Mouse (Mus musculus): ENCODE measurements around the gene Olfr463. TPM values are rescaled to one million over a fixed set of nuclear protein-coding genes. Genes with fewer than 3 reads are reported as not detected.

The Olfr463 gene
- total RNA-seq, 2 experiments from 2014 or later = not detected

GRCm38 (mm10) chr11:87847884-87848283 is 49.3 kb downstream of the Olfr463 start:
- DNase-seq (ENCODE audit: low spot score in 2 of 2) = no peak

- no peak for DNase-seq (ENCODE audit: low spot score in 2 of 2)
These were observed 50.1 kb downstream of the Olfr463 start for GRCm38 (mm10) chr11:87846968-87847600.

Other genes starting within 250 kb of the Olfr463 start
- gene Rnf43, start 234.7 kb downstream of the Olfr463 start, total RNA-seq (2021) = 1 to 10 TPM; 2.5 to 3.1 TPM
- gene Supt4a, start 159.8 kb downstream of the Olfr463 start, total RNA-seq (2021) = 10 to 100 TPM; 75.6 to 77.3 TPM
- 100 to 1,000 TPM; 128 to 144 TPM for gene Tspoap1, start 136.8 kb downstream of the Olfr463 start, total RNA-seq (2021)
- gene Mpo, start 103.8 kb downstream of the Olfr463 start, total RNA-seq (2021) = under 1 TPM in 1 of 2 experiments, not detected in 1; 0.22 TPM
- under 1 TPM; 0.15 to 0.37 TPM for gene Lpo, start 69.1 kb downstream of the Olfr463 start, total RNA-seq (2021)
- gene Mks1, start 44.2 kb downstream of the Olfr463 start, total RNA-seq (2021) = 1 to 10 TPM; 5.6 TPM
- under 1 TPM in 1 of 2 experiments, not detected in 1; 0.41 TPM for gene Epx, start 21.9 kb downstream of the Olfr463 start, total RNA-seq (2021)
- gene Olfr462, start 5.1 kb downstream of the Olfr463 start, total RNA-seq (2021) = not detected
- gene Olfr464, start 23.6 kb upstream of the Olfr463 start, total RNA-seq (2021) = not detected
- gene Dynll2, start 90.1 kb upstream of the Olfr463 start, total RNA-seq (2021) = 100 to 1,000 TPM; 484 to 500 TPM
- gene Srsf1, start 150.0 kb upstream of the Olfr463 start, total RNA-seq (2021) = 100 to 1,000 TPM; 219 to 225 TPM
- 10 to 100 TPM; 23.2 to 24.7 TPM for gene Vezf1, start 170.9 kb upstream of the Olfr463 start, total RNA-seq (2021)
- 10 to 100 TPM; 27.9 to 31.8 TPM for gene Cuedc1, start 200.7 kb upstream of the Olfr463 start, total RNA-seq (2021)

Measured in layer of hippocampus, adult 18-20 months (tissue).